Mouse (Mus musculus) thymus, adult 2 months (tissue): ENCODE data around the gene Gm20388.

ENCODE experiments used
- CTCF ChIP-seq: fragments of 200-500 bp; IDR thresholded peaks from 2 replicates; pipeline ENCODE4 v1.5.1; 2012; ENCODE audit warnings: mild to moderate bottlenecking, control low read depth, low read length, moderate library complexity, borderline replicate concordance; ENCODE audit not compliant: control insufficient read depth, poor library complexity, insufficient read depth; ENCODE audit errors: extremely low read depth
- POLR2A ChIP-seq: fragments of 200-500 bp; IDR thresholded peaks from 2 replicates; pipeline ENCODE4 v1.6.1; 2012; ENCODE audit warnings: mild to moderate bottlenecking, low read length, control low read depth, moderate library complexity; ENCODE audit not compliant: control insufficient read depth, poor library complexity, insufficient read depth; ENCODE audit errors: extremely low read depth

DNA sequence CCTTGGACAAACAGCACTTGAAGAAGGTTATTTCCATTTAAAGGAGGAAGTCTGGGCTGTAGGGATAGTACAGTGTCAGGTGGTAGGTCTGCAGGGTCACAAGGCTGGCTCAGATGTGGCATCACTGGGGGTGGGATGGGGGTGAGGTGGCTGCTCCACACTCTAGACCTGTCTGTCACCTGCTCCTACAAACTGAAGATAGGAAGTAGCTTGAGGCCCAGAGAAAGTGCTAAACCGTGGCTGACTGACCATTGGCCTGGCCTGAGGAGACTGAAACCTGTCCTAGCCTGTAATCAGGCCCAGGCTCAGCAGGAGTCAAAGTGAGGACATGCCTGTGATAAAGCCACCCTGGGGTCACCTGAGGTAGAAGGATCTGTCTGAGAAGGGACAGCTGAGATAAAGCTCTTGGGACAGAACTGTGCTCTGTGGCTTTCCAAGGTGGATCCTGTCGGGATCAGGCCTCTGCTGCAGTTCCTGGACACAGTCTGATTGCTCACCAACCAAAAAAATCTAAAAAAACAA is 1678.6 kb downstream of the Gm20388 start:
- TF ChIP-seq CTCF (no peak), POLR2A (no peak)
